Mouse (Mus musculus) liver, postnatal 0 days (tissue): ENCODE results near the gene Mylip.
A peak's percentile ranks its signal among the peaks of the same experiment; 100 is the strongest.

Experiments
- CTCF ChIP-seq: sonication (generic); IDR thresholded peaks from 2 replicates; pipeline ENCODE4 v1.5.1; 2016; ENCODE audit warnings: antibody characterized with exemption, low read depth
- EP300 ChIP-seq: IDR thresholded peaks from 2 replicates; pipeline ENCODE4 v1.6.1; 2016; ENCODE audit warnings: antibody characterized with exemption, low read depth, mild to moderate bottlenecking

DNA sequence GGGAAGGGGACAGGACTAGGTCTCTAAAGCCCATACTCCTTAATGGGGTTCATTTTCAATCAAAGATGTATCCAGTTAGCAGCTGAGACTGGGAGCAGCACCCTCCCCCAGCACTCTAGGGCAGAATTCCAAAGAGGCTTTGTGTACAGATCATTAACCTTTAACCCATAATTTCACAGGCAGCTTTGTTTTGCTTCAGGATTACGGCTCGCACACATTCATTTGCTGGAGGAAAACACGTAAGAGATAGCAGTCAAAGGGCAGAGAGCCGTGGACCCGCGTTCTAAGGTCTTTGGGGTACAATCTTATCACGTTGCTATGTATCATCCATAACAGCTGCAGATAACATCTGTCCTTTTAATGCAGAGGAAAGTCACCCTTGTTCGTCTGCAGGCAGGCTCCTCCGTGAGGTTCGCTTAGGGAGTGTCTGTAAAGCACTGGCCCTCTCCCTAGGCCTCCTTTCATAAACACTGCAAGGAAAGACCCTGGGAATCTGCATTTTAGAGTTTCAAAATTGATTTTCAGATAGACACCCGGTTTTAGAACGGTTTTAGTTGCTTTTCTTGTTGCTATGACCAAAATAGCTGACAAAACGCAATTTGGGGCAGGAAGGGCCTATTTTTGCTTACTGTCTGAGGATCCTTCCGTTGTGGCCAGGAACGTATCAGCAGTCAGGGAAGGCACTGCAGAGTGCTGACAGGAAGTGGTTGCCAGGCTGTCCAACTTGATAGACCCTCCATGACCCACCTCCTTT lies 65.7 kb downstream of the Mylip start:
- TF ChIP-seq CTCF (no peak), EP300 (peak; percentile 73; the same call in 1 of the 2 replicates)
